Mouse (Mus musculus) regulatory T cell (primary cell): ENCODE measurements around the gene Anxa4.

Experiments used
- in situ Hi-C: fragments of 300-600 bp; cut with MboI, MseI; formaldehyde crosslinking; loops from one replicate; pipeline ENCODE4 v1.15.1; 2025; ENCODE audit warnings: high pct_unique_total_duplicates

Gene Anxa4

DNA sequence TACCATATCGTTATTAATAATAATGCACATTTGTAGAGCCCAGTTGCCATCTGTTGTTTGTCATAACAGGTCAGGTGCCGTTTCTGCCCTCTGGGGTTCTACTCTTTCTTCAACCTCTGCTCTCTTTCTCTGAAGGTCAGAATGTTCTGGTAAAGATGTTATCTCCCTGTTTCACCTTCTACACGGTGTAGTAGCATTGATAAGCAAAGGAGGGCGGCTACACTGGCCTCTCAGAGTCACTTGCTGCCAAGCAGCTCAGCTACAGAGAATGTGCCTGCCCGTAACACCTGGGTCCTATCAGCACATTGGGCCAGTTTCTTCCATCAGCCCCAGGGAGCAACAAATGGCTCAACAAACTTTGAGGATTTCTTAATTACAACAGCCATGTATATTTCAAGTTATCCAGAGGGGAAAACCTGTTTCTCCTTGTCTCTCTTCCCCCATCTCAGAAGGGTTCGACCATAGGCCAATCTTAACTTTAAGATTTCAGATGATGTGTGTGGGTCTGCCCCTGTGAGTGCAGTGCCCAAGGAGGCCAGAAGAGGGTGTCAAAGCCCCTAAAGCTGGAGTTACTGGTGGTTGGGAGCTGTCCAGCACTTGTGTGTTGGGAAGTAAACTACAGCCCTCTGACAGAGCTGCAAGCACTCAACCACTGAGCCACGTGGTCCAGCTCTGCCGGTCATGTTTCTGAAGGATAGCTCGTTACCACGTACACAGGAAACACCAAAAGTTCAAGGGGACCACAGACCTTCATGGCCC, 39.1 kb downstream of the Anxa4 start:
- in situ Hi-C loops, result loop anchor here (5.0 kb wide), 1 partner anchor 38 kb away; the partner anchor contains the start of gene Anxa4

DNA sequence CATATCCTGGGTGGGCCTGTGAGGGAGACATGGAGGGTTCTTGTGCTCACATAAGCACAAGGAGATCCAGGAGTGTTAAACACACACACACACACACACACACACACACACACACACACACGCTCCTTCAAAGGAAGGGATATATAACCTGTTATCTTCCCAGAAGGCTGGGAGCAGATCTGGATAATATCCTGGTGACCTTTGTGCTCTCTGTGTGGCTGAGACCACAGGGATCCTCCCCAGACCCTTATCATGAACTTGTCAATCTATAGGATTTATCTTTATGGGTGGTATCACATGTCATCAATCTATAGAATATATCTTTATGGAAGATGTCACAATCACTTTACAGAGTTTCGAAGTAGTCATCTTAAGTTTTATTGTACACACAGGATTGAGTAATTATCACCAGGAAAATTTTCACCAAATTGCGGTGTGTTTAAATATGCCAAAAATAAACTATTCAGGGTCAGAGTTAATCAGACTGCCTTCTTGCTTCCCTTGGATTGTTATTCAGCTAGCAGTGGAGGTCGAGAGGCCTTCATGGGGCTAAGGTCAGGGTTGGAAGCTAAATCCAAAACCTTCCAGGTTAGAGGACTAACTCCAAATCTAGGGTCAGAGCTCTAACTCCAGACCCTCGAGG, 40.4 kb downstream of the Anxa4 start:
- in situ Hi-C loops, result loop anchor here (5.0 kb wide), 1 partner anchor 39 kb away; the partner anchor contains the start of gene Anxa4

DNA sequence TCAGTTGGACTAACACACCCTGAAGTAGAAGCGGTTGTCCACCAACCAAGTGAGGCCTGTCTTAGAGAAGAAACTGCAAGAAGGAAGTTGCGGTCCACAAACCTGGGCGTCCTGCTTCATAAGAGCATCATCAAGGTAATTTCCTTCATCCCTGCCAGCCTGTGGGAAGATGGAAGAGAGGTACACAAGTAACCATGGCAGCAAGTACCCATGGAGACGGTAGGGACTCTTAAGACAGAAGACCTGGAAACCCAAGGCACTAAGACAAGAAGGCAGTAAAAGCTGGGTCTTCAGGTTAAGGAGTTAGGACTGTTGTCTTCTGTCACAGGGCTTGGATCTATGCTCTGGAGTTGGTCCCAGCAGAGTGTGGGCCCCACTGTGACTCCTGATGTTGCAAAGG, 42.4 kb downstream of the Anxa4 start:
- in situ Hi-C loops, result loop anchor here (5.0 kb wide), 1 partner anchor 41 kb away; the partner anchor contains the start of gene Anxa4

DNA sequence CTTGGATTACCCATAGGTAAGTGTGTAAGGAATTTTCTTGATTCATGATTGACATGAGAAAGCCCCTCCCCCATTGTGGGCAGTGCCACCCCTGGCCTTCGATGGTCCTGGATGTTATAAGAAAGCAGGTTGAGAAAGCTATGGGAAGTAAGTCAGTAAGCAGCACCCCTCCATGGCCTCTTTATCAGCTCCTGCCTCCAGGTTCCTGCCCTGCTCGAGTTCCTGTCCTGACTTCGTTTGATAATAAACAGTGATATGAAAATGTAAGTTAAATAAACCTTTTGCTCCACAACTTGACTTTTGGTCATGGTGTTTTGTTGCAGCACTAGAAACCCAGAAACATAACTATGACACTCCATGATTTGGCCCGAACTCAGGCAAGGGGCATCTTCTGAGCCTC, 43.6 kb downstream of the Anxa4 start:
- in situ Hi-C loops, result loop anchor here (5.0 kb wide), 1 partner anchor 42 kb away; the partner anchor contains the start of gene Anxa4

DNA sequence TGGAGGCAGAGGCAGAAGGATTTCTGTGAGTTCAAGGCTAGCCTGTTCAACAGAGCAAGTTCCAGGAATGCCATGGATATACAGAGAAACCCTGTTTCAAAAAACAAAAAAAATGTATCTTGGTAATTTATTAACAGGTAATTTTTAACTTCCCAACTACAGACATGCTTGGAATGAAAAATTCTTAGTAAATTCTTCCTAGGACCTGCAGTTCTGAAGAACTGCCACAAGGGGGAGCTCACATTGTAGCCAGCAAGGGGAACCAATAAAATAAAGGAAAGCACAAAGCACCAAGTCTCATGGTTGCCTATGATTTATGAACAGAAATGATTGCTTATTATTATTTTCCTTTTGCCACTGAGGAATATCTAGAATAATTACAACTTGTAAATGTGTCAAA, 46.2 kb downstream of the Anxa4 start:
- in situ Hi-C loops, result no loop called here

DNA sequence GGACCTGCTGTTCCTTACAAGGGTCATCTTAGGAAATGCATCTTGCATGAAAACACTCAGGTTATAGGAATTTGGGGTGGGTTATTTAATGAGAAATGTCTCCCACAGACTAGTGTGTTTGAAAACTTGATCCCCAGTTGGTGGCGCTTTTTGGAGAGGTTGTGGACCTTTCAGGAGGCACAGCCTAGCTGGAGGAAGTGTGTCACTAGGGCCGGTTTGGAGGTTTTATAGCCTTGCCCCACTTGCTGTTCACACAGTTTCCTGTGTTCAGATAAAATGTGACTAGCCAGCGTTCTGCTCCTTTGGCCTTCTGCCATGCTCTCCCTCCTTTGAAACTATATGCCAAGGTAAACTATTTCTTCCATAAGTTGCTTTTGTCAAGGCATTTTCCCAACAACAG, 52.7 kb downstream of the Anxa4 start:
- in situ Hi-C loops, result loop anchor here (5.0 kb wide), 1 partner anchor 177 kb away; no protein-coding TSS in a partner anchor

DNA sequence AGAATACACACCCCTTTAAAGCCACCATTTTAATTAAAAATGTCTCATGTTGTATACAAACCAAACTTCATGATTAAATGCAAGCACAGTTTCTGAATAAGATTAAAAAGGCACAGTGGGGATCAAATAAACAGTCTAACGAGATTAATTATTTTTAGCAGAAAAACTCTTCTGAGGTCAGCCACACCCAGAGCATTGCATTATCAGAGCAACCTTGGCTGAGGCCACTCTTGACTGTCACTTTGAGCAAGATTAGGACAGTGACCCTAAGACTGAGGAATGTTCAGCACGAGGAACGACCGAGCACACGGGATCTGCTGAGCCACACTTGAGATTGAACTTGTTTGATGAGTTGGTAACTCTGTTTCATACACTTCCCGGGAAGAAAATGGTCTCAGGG, 56.6 kb downstream of the Anxa4 start:
- in situ Hi-C loops, result no loop called here

DNA sequence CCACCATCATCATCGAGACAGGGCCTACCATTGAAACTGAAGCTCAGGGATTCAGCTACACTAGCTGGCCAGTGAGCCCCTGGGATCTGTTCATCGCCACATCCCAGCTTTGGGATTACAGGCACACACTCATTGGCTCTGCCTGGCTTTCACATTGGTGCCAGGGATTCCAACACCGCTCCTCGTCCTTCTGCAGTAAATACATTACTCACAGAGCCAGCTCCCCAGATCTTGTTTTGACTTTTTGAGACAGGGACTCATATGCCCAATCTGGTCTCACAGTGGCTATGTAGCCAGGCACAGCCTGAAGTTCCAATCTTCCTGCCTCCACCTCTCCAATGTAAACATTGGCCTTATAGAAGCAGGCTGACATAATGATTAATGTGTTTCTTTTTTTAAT, 57.1 kb downstream of the Anxa4 start:
- in situ Hi-C loops, result no loop called here

DNA sequence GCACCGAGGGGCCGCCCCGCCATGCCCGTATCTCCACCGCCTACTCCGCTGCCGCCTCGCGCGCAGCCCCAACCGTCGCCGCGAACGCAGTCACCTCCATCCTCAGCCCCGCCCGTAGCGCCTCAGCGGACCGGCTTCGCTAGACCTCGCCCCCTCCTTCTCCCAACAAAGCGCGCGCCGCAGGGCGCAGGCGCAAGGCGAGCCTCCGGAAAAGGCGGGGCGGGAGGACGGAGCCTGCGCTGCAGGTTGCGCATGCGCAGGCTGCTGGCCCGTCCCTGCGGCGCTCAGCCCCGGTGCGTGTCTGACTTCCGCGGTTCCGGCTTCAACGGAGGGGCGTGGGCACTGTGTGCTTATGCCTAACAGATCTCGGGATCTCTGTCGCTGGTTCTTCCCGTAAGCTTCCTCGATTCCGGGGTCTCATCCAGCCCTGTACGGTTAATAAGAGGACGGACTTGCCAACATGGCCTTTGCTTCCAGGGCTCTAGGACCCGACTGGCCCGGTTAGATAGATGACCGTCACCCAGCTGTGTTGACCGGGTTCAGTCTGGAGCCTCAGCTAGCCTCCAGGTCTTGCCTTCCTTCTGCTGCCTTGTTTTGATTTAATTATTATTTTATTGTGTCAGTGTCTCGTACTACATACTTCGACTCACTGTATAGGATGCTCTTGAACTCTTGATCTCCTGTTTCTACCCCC, 60.1 kb downstream of the Anxa4 start, which contains the start of gene Gmcl1:
Gene Gmcl1 (minus strand): TSS at position 201 of the 694 bp plus-strand sequence.
- in situ Hi-C loops, result no loop called here

DNA sequence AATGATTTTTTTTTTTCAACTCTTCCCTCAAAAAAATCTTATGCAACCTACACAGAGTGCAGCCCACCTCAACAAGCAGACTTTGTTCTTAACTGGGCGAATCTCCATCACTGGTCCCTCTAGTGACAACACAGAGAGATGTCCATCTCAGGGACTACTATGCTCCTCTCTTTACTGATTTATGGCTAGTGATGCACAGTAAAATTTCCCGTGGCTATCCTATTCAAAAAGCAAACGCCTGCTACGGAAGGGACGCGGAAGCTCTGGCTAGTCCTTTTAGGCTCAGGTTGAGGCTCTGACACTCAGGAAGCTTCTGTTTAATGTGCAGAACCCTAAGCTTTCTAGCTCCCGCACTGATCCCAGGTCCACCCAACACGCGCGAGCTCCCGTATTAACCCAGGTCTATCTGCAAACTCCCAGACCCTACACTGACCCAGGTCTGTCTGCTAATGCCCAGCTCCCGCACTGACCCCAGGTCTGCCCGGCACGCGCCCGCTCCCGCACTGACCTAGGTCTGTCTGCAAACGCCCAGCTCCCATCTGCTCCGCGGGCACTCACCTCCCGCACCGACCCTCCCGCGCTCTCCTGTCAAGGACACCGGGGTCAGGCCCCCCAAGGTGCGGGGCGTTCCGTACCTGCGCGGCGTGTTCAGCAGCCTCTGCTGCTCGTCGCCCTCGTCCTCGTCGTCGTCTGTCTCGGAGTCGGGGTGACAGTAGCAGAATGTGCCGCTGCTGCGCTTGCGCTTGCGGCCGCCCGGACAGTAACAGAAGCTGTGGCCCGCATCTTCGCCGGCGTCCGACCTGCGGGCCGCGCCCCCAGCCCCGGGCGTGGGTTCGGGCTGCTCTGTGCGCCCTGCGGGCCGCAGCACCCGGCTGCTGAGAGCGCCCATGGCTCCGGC, 60.9 kb downstream of the Anxa4 start:
- in situ Hi-C loops, result no loop called here

DNA sequence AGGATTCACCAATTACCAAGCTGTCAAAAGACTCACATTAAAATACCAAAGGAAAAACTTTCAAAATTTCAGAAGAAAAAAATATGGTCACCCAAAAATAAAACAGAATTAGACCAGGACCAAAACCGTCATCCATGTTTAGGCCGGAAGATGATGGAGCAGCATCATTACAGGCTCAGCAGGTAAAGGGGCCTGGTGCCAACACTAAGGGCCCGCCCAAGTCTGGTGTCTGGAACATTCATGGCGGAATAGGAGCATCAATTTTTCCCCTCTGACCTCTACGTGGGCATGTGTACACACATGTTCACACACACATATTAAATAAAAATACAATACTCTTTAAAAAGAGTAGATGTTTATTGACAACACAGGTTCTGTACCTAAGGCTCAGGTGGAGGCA, 64.7 kb downstream of the Anxa4 start:
- in situ Hi-C loops, result no loop called here

DNA sequence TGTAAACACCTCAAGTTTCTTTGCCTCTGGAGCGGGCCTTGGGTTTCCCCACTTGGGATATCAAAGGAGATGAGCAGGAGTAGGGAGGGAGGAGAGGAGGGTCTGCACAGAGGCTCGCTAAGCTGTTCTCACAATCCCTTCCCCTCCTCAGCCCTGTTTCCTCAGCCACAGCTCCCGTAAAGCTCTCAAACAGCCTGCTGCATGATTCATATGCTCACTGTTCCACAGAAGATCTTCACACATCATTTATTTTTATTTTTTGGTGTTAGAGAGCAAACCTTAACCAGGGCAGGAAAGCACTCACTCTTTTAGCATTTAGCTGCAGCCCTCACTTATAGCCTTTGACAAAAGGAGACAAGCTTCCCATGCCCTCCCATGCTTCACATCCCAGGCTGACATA, 71.4 kb downstream of the Anxa4 start:
- in situ Hi-C loops, result no loop called here

DNA sequence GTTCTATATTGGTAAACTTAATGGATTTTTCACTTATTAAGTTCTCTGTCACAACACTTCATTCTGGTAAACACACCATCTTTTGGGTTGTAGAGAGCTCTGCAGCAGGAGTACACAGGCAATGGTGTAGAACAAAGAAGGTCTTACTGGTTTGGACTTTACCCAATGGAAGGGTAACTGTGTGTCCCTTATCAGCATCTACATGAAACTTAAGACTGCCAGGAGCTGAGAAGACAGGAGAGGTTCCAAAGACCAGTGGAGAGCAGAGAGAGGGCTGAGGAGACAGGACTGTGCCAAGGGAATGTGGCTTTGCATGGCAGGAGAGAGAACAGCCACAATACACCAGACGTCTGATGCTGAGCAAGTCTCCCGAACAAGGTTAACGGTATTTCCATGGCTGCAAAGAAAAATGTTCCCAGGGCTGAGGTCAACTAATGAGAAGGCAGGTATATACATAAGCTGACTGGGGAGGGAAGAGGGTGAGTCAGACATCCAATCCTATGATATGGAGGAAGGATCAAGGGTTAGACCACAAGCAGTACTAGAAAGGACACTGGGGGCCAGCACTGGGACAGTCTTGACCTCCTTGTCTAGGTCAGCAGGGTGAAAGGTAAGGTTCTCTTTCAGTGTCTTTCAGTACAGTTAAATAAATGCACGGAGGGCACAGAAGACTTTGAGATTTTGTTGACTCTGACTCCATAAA, 85.2 kb downstream of the Anxa4 start:
- in situ Hi-C loops, result no loop called here

DNA sequence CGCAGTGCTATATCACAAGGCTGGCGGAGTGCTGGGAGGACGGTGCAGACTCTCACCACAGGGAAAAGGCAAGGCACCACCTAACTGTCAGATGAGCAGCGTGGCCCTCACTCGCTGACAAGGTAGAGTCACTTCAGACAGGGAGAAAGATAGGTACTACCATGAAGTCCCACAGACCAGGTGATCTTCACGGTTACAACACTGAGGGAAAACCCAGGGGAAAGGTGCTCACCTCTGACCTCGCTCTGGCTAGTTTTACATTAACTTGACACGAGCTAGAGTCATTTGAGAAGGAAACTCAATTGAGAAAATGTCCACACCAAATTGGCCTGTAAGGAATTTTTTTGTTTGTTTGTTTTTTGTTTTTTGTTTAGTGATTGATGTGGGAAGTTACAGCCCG, 90.8 kb downstream of the Anxa4 start:
- in situ Hi-C loops, result no loop called here

DNA sequence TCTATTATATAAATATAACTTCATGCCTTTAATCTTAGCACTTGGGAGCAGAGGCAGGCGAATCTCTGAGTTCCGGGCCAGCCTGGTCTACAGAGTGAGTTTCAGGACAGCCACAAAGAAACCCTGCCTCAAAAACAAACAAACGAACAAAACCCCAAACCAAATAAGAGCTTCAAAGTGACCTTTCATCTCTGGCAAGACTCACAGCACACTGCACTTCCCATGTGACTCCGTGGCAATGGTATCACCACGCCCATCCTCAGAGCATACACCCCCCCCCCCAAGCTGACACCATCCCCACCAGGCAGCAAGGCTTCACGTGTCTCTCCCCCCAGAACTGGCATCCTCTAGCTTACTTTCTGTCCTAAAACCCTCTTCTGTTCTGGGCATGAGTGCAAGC, 95.5 kb downstream of the Anxa4 start:
- in situ Hi-C loops, result no loop called here

DNA sequence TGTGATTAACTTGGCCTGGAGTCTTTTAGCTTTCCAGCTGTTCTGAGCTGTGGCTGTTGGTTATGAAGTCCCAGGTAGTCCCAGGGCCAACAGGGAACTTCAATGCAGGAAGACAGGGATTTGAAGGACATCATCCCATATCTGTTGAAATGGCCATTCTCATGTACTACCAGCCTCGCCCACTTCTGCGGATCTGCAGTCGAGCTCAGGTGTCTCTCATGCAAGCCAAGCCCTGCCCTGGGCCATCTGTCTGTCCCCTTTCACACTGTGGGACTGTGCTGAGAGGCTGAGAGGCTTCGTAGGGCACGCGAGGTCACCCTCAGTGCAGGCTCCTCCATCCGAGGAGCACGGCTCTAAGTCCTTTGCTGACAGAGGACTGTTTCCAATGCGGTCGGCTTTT, 97.2 kb downstream of the Anxa4 start:
- in situ Hi-C loops, result no loop called here

DNA sequence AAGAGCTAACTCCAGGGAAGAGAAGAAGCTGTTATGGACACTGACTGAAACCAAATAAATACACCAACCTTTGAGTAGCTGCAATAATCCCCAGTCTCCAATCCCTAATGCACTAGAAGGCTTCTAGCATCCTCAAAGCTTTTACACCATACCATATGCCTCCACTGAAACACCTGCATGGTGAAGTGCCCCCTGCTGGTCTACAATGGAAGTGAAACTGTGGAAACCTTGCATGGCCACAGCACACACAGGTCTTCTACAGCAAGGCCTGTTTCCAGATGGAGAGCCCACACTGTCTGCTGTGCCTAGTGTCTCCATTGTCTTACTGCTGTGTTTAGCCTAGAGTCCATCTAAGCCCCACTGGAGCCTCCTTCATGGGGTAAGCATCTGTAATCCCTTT, 98.9 kb downstream of the Anxa4 start:
- in situ Hi-C loops, result no loop called here

DNA sequence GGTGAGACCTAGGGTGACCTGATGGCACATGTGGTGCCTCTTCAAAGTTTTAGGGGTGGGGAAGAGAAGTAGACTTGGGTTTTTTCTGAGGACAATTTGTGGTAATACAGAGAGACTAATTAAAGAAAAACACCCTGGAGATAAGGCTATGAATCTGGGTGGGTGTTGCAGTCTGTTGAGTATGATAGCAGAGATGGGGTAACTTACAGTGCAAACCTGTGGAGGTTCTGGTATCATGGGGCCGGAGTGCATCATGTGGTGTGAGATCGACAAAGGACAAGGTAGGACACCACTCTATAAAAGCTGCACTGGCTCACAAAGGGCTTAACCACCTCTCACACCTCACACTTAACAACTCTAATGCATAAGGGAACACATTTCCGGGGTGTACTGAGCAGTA, 103.7 kb downstream of the Anxa4 start:
- in situ Hi-C loops, result loop anchor here (5.0 kb wide), 1 partner anchor 98 kb away; no protein-coding TSS in a partner anchor

DNA sequence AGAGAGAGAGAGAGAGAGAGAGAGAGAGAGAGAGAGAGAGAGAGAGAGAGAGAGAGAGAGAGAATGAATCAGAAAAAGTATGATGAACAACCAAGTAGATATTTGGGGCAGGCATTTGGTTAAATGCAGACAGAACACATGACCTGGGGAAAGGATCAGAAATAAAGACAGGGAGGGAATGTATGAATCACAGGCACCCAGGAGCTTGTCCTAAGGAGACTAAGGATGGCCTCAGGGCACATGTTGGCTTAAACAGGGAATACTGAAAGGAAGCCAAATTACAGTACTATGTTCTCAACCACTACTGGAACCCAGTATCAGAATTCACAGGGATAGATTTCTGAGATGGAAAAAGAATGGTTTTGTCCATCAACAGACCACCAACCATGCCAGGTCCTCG, 106.4 kb downstream of the Anxa4 start:
- in situ Hi-C loops, result loop anchor here (5.0 kb wide), 1 partner anchor 100 kb away; no protein-coding TSS in a partner anchor
